Mouse (Mus musculus): ENCODE measurements around the gene Impad1.

Impad1 gene

GRCm38 (mm10) chr4:4792992-4793834, at the start of gene Impad1:
TSS of gene Impad1 (minus strand) at chr4:4793355.
- DNase-seq (ENCODE audit: extremely low spot score) = peak; percentile 92

- no peak for DNase-seq (ENCODE audit: extremely low spot score)
Observed at GRCm38 (mm10) chr4:4840145-4840544, 47.0 kb upstream of the Impad1 start.

- no peak for DNase-seq (ENCODE audit: extremely low spot score)
Observed at GRCm38 (mm10) chr4:4833789-4834295, 40.7 kb upstream of the Impad1 start.

- no peak for DNase-seq (ENCODE audit: extremely low spot score)
Observed at GRCm38 (mm10) chr4:4828131-4828530, 35.0 kb upstream of the Impad1 start.

- no peak for DNase-seq (ENCODE audit: extremely low spot score)
Observed at GRCm38 (mm10) chr4:4822119-4822518, 29.0 kb upstream of the Impad1 start.

GRCm38 (mm10) chr4:4792141-4792991, 789 bp downstream of the Impad1 start:
- peak; percentile 70 for DNase-seq (ENCODE audit: extremely low spot score)

GRCm38 (mm10) chr4:4791180-4791579, 2.0 kb downstream of the Impad1 start:
- DNase-seq (ENCODE audit: extremely low spot score) = no peak

- DNase-seq (ENCODE audit: extremely low spot score) = no peak
Observed at GRCm38 (mm10) chr4:4785169-4785568, 8.0 kb downstream of the Impad1 start.

GRCm38 (mm10) chr4:4784305-4784704, 8.8 kb downstream of the Impad1 start:
- no peak for DNase-seq (ENCODE audit: extremely low spot score)

- DNase-seq (ENCODE audit: extremely low spot score) = no peak
Observed at GRCm38 (mm10) chr4:4783686-4783957, 9.5 kb downstream of the Impad1 start.

GRCm38 (mm10) chr4:4782882-4783685, 10.1 kb downstream of the Impad1 start:
- no peak for DNase-seq (ENCODE audit: extremely low spot score)

- no peak for DNase-seq (ENCODE audit: extremely low spot score)
Observed at GRCm38 (mm10) chr4:4779265-4779770, 13.8 kb downstream of the Impad1 start.

- DNase-seq (ENCODE audit: extremely low spot score) = peak; percentile 6
Observed at GRCm38 (mm10) chr4:4771523-4772114, 21.5 kb downstream of the Impad1 start.

GRCm38 (mm10) chr4:4765806-4766205, 27.3 kb downstream of the Impad1 start:
- no peak for DNase-seq (ENCODE audit: extremely low spot score)

- DNase-seq (ENCODE audit: extremely low spot score) = no peak
Observed at GRCm38 (mm10) chr4:4758376-4758775, 34.8 kb downstream of the Impad1 start.

GRCm38 (mm10) chr4:4729427-4729826, 63.7 kb downstream of the Impad1 start:
- DNase-seq (ENCODE audit: extremely low spot score) = peak; percentile 19

GRCm38 (mm10) chr4:4726241-4726776, 66.8 kb downstream of the Impad1 start:
- DNase-seq (ENCODE audit: extremely low spot score) = no peak

GRCm38 (mm10) chr4:4723821-4724220, 69.3 kb downstream of the Impad1 start:
- DNase-seq (ENCODE audit: extremely low spot score) = no peak

GRCm38 (mm10) chr4:4722081-4722480, 71.1 kb downstream of the Impad1 start:
- DNase-seq (ENCODE audit: extremely low spot score) = no peak

GRCm38 (mm10) chr4:4717763-4718347, 75.3 kb downstream of the Impad1 start:
- DNase-seq (ENCODE audit: extremely low spot score) = no peak

Measured in embryo, embryonic 9.5 days (tissue).